ENCODE assay signal across 8 mouse cellular contexts in genomic region chr7:92866526-92866925, GRCm38 (mm10). TPM values are rescaled to one million over a fixed set of nuclear protein-coding genes. Genes with fewer than 3 reads are reported as not detected.
DNase-seq lines count a peak whose midpoint lies in the region; ATAC-seq and TF ChIP-seq lines count a peak whose summit lies in the region.

No protein-coding gene starts in this region.

- no peaks in the 10 kb centered on the region for H3K4me1 ChIP-seq in forebrain, embryonic 13.5 days
- no peaks in the 10 kb centered on the region for H3K4me1 ChIP-seq in forebrain, embryonic 12.5 days
- no peaks in the 10 kb centered on the region for H3K4me1 ChIP-seq in liver, adult 2 months (ENCODE audit: control insufficient read depth, insufficient read depth, low read length)
- no peaks in the 10 kb centered on the region for H3K4me1 ChIP-seq in liver, embryonic 11.5 days (replicated peaks; ENCODE audit: control insufficient read depth, insufficient read depth, low read length)

- no peaks in the 10 kb centered on the region for H3K79me2 ChIP-seq in liver, adult 2 months (ENCODE audit: control insufficient read depth, insufficient read depth, low read length)

- TF ChIP-seq CTCF in liver, adult 2 months (IDR thresholded peaks at IDR 0.05; ENCODE audit: low read depth, low read length), result peak; percentile 44

- DNase-seq in liver, adult 2 months (ENCODE audit: extremely low read depth, low read depth, low spot score), result peak; percentile 56
- no peak for DNase-seq in liver, embryonic 11.5 days (ENCODE audit: low spot score)
- DNase-seq in R1 (ENCODE audit: low read depth, low spot score), result peak; percentile 54
- DNase-seq in urinary bladder, adult 18-20 months (ENCODE audit: low spot score in 2 of 2), result no peak
- DNase-seq in layer of hippocampus, postnatal 10 days (ENCODE audit: low spot score in 2 of 2), result no peak

- TF ChIP-seq POLR2A in liver, adult 2 months (IDR thresholded peaks at IDR 0.05; ENCODE audit: extremely low read depth, insufficient read depth, low read length), result no peak

- peaks cover 5% of the 10 kb centered on the region for H3K36me3 ChIP-seq in forebrain, embryonic 13.5 days (ENCODE audit: poor library complexity, severe bottlenecking)
- peaks cover 3% of the 10 kb centered on the region; the same call in 1 of the 2 replicates for H3K36me3 ChIP-seq in forebrain, embryonic 12.5 days (replicated peaks)
- H3K36me3 ChIP-seq in liver, adult 2 months (ENCODE audit: control insufficient read depth, insufficient read depth, low read length), result no peaks in the 10 kb centered on the region
- no peaks in the 10 kb centered on the region for H3K36me3 ChIP-seq in liver, embryonic 11.5 days (ENCODE audit: control insufficient read depth, insufficient read depth, low read length)

- ATAC-seq in forebrain, embryonic 13.5 days, result 0 out of 2 replicates have a peak, but pooled peaks have one; percentile 24
- ATAC-seq in forebrain, embryonic 12.5 days (ENCODE audit: low FRiP score), result no peak
- ATAC-seq in liver, embryonic 11.5 days (replicated peaks; ENCODE audit: low FRiP score), result no peak
- peak; percentile 72 for ATAC-seq in megakaryocyte, adult 5-6 weeks (ENCODE audit: poor library complexity, severe bottlenecking)

- no peak overlapping the region for H3K4me2 ChIP-seq in forebrain, embryonic 13.5 days
- no peak overlapping the region for H3K4me2 ChIP-seq in forebrain, embryonic 12.5 days
- H3K4me2 ChIP-seq in liver, embryonic 11.5 days, result no peak overlapping the region

- no peaks in the 10 kb centered on the region for H3K27me3 ChIP-seq in forebrain, embryonic 13.5 days
- H3K27me3 ChIP-seq in forebrain, embryonic 12.5 days, result no peaks in the 10 kb centered on the region
- no peaks in the 10 kb centered on the region for H3K27me3 ChIP-seq in liver, adult 2 months (ENCODE audit: control insufficient read depth, insufficient read depth, low read length)
- H3K27me3 ChIP-seq in liver, embryonic 11.5 days (replicated peaks; ENCODE audit: control insufficient read depth, insufficient read depth, low read length), result no peaks in the 10 kb centered on the region

- H3K9me3 ChIP-seq in forebrain, embryonic 13.5 days (replicated peaks), result no peaks in the 10 kb centered on the region
- no peaks in the 10 kb centered on the region for H3K9me3 ChIP-seq in forebrain, embryonic 12.5 days
- no peaks in the 10 kb centered on the region for H3K9me3 ChIP-seq in liver, embryonic 11.5 days (ENCODE audit: control insufficient read depth, low read length)

- WGBS in forebrain, embryonic 13.5 days, result 28% methylated on average over 2 of the region's 2 CpGs
- 38% methylated on average over 2 of the region's 2 CpGs for WGBS in forebrain, embryonic 12.5 days
- 34% methylated on average over 2 of the region's 2 CpGs for WGBS in liver, adult 2 months
- 40% methylated on average over 2 of the region's 2 CpGs for WGBS in liver, embryonic 11.5 days

- H3K27ac ChIP-seq in forebrain, embryonic 13.5 days, result no peak overlapping the region
- H3K27ac ChIP-seq in forebrain, embryonic 12.5 days, result no peak overlapping the region
- H3K27ac ChIP-seq in liver, adult 2 months (replicated peaks; ENCODE audit: insufficient read depth, low read depth, low read length), result no peak overlapping the region
- no peak overlapping the region for H3K27ac ChIP-seq in liver, embryonic 11.5 days (ENCODE audit: low read depth, low read length)

- H3K9ac ChIP-seq in forebrain, embryonic 13.5 days, result no peak overlapping the region
- H3K9ac ChIP-seq in forebrain, embryonic 12.5 days, result no peak overlapping the region
- no peak overlapping the region for H3K9ac ChIP-seq in liver, adult 2 months (ENCODE audit: low read depth, low read length)
- H3K9ac ChIP-seq in liver, embryonic 11.5 days (ENCODE audit: low read depth, low read length), result no peak overlapping the region

- no peak overlapping the region for H3K4me3 ChIP-seq in forebrain, embryonic 13.5 days
- no peak overlapping the region for H3K4me3 ChIP-seq in forebrain, embryonic 12.5 days (replicated peaks)
- no peak overlapping the region for H3K4me3 ChIP-seq in liver, adult 2 months (ENCODE audit: insufficient read depth, low read depth, low read length)
- no peak overlapping the region for H3K4me3 ChIP-seq in liver, embryonic 11.5 days (ENCODE audit: low read depth, low read length)

RNA-seq across cellular contexts. Expression of gene Ddias, which starts 7.5 kb away (rescaled TPM):
- 12.1 and 13.5 TPM in 2 replicates for polyA plus RNA-seq in forebrain, embryonic 13.5 days (2015; fragmentation: Nextera tagmentation; extraction: Ambion mirVana)
- 19.7 and 21.5 TPM in 2 replicates for polyA plus RNA-seq in forebrain, embryonic 12.5 days (2016; fragmentation: Nextera tagmentation; extraction: Ambion mirVana)
- total RNA-seq in liver, adult 2 months (2014; rRNA removed), result 0.87 and 1.0 TPM in 2 replicates
- polyA plus RNA-seq in liver, adult 2 months (2012; rRNA removed), result 0.06 and 0.21 TPM in 2 replicates
- 21.2 and 21.9 TPM in 2 replicates for polyA plus RNA-seq in liver, embryonic 11.5 days (2014; fragmentation: Nextera tagmentation; extraction: Ambion mirVana)
- total RNA-seq in megakaryocyte, adult 5-6 weeks (2015), result 11.7 and 12.7 TPM in 2 replicates
- 12.0 and 15.2 TPM in 2 replicates for total RNA-seq in megakaryocyte, adult 5-6 weeks (2017)
- total RNA-seq in layer of hippocampus, postnatal 10 days (2021), result 1 to 10 TPM; 1.8 to 2.0 TPM

RNA-seq across cellular contexts. Expression of gene Prcp, which starts 7.7 kb away (rescaled TPM):
- polyA plus RNA-seq in forebrain, embryonic 13.5 days (2015; fragmentation: Nextera tagmentation; extraction: Ambion mirVana), result 14.6 and 15.6 TPM in 2 replicates
- 16.6 and 18.3 TPM in 2 replicates for polyA plus RNA-seq in forebrain, embryonic 12.5 days (2016; fragmentation: Nextera tagmentation; extraction: Ambion mirVana)
- 6.2 and 6.6 TPM in 2 replicates for total RNA-seq in liver, adult 2 months (2014; rRNA removed)
- polyA plus RNA-seq in liver, adult 2 months (2012; rRNA removed), result 4.2 and 4.6 TPM in 2 replicates
- polyA plus RNA-seq in liver, embryonic 11.5 days (2014; fragmentation: Nextera tagmentation; extraction: Ambion mirVana), result 30.1 and 33.6 TPM in 2 replicates
- total RNA-seq in megakaryocyte, adult 5-6 weeks (2015), result 187 and 192 TPM in 2 replicates
- 64.8 and 78.7 TPM in 2 replicates for total RNA-seq in megakaryocyte, adult 5-6 weeks (2017)
- 10 to 100 TPM; 15.3 TPM for total RNA-seq in layer of hippocampus, postnatal 10 days (2021)

Comparison
In these comparisons a context has a peak if more than half of its experiments do, and no peak if none do; other contexts are left out.
1. ATAC-seq: peak in forebrain, embryonic 13.5 days (single experiment) and megakaryocyte, adult 5-6 weeks (single experiment); none in forebrain, embryonic 12.5 days (single experiment) and liver, embryonic 11.5 days (single experiment).
2. DNase-seq: peak in liver, adult 2 months (single experiment) and R1 (single experiment); none in liver, embryonic 11.5 days (single experiment), urinary bladder, adult 18-20 months (0 of 2) and layer of hippocampus, postnatal 10 days (0 of 2).
3. RNA of gene Ddias, which starts 7.5 kb away (polyA plus RNA-seq): 21.2 to 21.9 TPM in liver, embryonic 11.5 days, 19.7 to 21.5 TPM in forebrain, embryonic 12.5 days and 12.1 to 13.5 TPM in forebrain, embryonic 13.5 days; 0.06 to 0.21 TPM in liver, adult 2 months; every median in the first group is over 10 times any median in the second.